Mouse (Mus musculus): ENCODE data around the gene Foxs1.

DNA sequence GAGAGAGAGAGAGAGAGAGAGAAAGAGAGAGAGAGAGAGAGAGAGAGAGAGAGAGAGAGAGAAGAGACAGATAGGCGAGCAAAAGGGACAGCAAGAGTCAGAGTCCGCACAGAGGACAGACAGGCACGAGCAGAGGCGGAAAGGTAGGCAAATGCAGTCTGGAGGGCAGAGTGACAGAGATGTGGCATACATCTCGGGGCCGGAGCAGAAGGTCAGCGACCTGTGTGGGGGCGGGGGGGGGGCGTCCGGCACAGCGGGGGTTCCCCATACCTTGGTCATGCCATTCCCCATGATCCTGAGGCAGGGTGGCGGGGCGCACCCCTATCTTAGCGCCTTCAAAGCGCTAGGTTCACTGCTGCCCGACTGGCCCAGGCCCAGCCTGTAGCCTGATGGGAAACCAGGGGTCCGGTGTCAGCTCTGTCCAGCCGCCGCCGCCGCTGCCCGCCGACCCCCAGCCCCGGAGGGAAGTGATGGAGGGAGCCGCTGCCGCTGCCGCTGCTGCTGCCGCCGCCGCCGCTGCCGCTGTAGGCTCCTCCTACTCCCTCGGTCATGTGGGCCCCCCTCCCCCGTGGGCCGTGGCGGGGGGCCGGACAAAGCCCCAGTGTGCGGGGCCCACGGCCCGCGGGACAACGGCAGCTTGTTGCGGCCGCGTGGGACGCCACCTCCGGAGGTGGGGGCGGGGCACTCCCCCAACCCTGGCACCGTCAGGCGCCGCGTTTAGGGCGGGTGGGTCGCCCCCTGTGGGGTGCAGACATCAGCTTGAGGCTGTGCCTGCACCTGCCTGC lies 18.2 kb upstream of the Foxs1 start, which contains the start of gene Dusp15:
- TF ChIP-seq GATA1 (IDR thresholded peaks at IDR 0.05; ENCODE audit: borderline replicate concordance, low read length) (no peak), FLI1 (IDR thresholded peaks at IDR 0.05; ENCODE audit: low read length) (no peak)
